Mouse (Mus musculus) forebrain, postnatal 0 days (tissue): ENCODE results near the gene Brpf3. TPM values are rescaled to one million over a fixed set of nuclear protein-coding genes. Genes with fewer than 3 reads are reported as not detected.

Experiments
- ATAC-seq: fragments of 200-750 bp; cut with Nextera tagmentation; 2 replicates; pipeline ENCODE4 v1.8.0; 2017; ENCODE audit warnings: mild to moderate bottlenecking, moderate library complexity
- DNase-seq: peaks from one replicate; pipeline ENCODE4 v3.0.0-alpha.2; 2015
- H3K27ac ChIP-seq: fragments of 300-500 bp; sonication (generic); 2 replicates; pipeline ENCODE4 v1.5.1; 2014; ENCODE audit warnings: low read depth, mild to moderate bottlenecking, antibody characterized with exemption, low read length, moderate library complexity, mixed read lengths
- H3K27me3 ChIP-seq: fragments of 300-500 bp; sonication (generic); 2 replicates; pipeline ENCODE4 v1.6.1; 2014; ENCODE audit warnings: mild to moderate bottlenecking, low read length, mixed read lengths; ENCODE audit not compliant: insufficient read depth
- H3K36me3 ChIP-seq: fragments of 300-500 bp; sonication (generic); 2 replicates; pipeline ENCODE4 v1.6.1; 2014; ENCODE audit warnings: mild to moderate bottlenecking, moderate library complexity; ENCODE audit not compliant: insufficient read depth
- H3K4me1 ChIP-seq: fragments of 300-500 bp; sonication (generic); 2 replicates; pipeline ENCODE4 v1.6.1; 2014; ENCODE audit warnings: antibody characterized with exemption; ENCODE audit not compliant: insufficient read depth
- H3K4me2 ChIP-seq: fragments of 300-500 bp; sonication (generic); 2 replicates; pipeline ENCODE4 v1.6.1; 2014; ENCODE audit warnings: low read depth, mild to moderate bottlenecking, moderate library complexity
- H3K4me3 ChIP-seq: fragments of 300-500 bp; sonication (generic); 2 replicates; pipeline ENCODE4 v1.5.1; 2014; ENCODE audit warnings: low read depth, low read length, mixed read lengths
- H3K9ac ChIP-seq: fragments of 300-500 bp; sonication (generic); 2 replicates; pipeline ENCODE4 v1.6.1; 2014; ENCODE audit warnings: mild to moderate bottlenecking
- H3K9me3 ChIP-seq: fragments of 300-500 bp; sonication (generic); 2 replicates; pipeline ENCODE4 v1.6.1; 2016; ENCODE audit warnings: low read length
- CTCF ChIP-seq: sonication (generic); IDR thresholded peaks from 2 replicates; pipeline ENCODE4 v1.5.1; 2016; ENCODE audit warnings: antibody characterized with exemption, control low read depth, low read depth
- WGBS: fragments of 180-500 bp; shearing (Covaris S2); extraction: QIAGEN DNeasy Blood & Tissue Kit; methylation state at CpG from one replicate; pipeline ENCODE4 v1.1.7; 2014; 5-methylcytosine and 5-hydroxymethylcytosine counted together
- polyA plus RNA-seq: library from polyadenylated mRNA; unstranded; fragments of >200 nt; fragmentation: Nextera tagmentation; extraction: Ambion mirVana; gene quantifications from 2 replicates; pipeline ENCODE4 v1.2.1, GENCODE M21; 2015
- total RNA-seq: library from RNA; depleted of rRNA; stranded (reverse); fragments of >200 nt; gene quantifications from 2 replicates; pipeline ENCODE4 v1.2.3, GENCODE M21; 2014

Brpf3 gene
- total and polyA plus RNA-seq, 2 experiments from 2014 or later = 4.1 to 13.0 TPM

DNA sequence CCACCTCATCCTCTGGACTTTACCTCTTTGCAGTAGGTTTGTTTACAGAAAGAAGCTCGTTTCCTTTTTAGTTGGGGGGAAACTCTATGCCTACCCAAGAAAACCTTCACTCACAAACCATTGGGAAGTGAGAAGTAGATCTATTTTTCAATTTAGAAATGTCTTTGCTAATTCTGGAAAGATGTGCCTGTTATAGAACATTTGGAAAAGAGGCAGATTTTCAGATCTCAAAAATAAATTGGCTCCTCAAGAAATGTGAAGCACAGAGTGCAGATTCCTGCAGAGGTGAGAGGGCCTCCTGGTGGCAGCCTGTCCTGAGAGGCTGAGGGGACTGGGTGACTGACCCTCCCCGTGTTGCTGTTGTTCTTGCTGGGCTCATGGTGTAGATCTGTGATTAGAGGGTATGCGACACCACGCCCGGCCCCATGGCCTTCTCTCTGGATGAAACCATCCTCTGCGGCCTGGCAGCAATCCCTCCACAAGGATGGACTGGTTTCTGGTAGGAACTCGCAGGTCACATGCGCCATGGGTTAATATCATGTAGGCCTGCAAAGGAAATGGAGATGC, 26.9 kb downstream of the Brpf3 start:
- Histone ChIP-seq H3K4me2 (no peak overlapping the region), H3K9ac (no peak overlapping the region), H3K4me1 (no peaks in the 10 kb centered on the region), H3K9me3 (no peaks in the 10 kb centered on the region), H3K27me3 (no peaks in the 10 kb centered on the region), H3K4me3 (no peak overlapping the region), H3K36me3 (peaks cover 68% of the 10 kb centered on the region), H3K27ac (no peak overlapping the region)
- 93% methylated on average over 8 of the region's 8 CpGs for WGBS
- no peak for DNase-seq
- no peak for TF ChIP-seq CTCF
- ATAC-seq = no peak

DNA sequence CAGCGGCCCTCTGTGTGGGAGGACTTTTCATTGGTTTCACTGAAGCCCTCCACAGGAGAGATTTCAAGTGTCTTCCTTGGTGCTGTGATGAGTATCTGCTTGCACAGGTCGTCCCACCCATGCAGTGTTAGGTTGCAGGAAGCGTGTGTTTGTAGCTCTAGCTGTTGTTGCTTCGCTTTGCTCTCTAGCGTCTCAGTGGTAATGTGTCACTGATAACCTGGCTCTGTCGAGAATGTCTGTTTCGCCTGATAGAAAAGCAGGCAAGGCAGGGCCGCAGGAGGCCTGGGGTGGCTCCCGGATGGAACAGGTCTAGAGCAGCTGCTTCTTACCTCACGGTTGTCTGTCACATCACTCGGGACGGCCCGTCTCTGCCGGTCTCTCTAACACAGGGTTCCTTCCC, 28.2 kb downstream of the Brpf3 start:
- no peak for ATAC-seq

DNA sequence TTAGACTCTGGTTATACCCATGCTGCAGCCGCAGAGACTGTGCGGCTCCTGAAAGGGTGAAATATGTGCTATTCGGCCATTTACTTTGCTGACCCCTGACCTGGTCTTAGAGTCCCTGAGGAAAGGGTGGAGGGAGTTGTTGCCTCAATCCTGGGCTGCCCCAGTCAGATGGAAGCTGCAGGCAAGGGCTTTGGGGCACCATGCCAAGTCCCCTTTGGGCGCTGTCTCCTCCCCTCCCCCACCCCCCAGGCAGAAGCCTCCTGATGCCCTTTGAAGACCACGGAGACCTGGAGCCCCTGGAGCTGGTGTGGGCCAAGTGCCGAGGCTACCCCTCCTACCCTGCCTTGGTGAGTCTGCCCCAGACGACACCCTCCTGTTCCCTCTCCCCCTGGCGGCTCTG, 30.2 kb downstream of the Brpf3 start:
- no peak for TF ChIP-seq CTCF
- peaks cover 55% of the 10 kb centered on the region for H3K36me3 ChIP-seq
- H3K27me3 ChIP-seq = no peaks in the 10 kb centered on the region
- no peak overlapping the region for H3K4me2 ChIP-seq
- no peak for ATAC-seq
- no peak overlapping the region for H3K9ac ChIP-seq
- WGBS = 76% methylated on average over 8 of the region's 8 CpGs
- H3K9me3 ChIP-seq = no peaks in the 10 kb centered on the region
- H3K27ac ChIP-seq = no peak overlapping the region
- H3K4me3 ChIP-seq = no peak overlapping the region
- DNase-seq = no peak
- H3K4me1 ChIP-seq = no peaks in the 10 kb centered on the region

More for the DNA sequence above, 28.2 kb downstream of the Brpf3 start:
- Histone ChIP-seq H3K4me2 (no peak overlapping the region), H3K4me1 (no peaks in the 10 kb centered on the region), H3K27ac (no peak overlapping the region), H3K4me3 (no peak overlapping the region), H3K27me3 (no peaks in the 10 kb centered on the region), H3K9me3 (no peaks in the 10 kb centered on the region), H3K36me3 (peaks cover 60% of the 10 kb centered on the region), H3K9ac (no peak overlapping the region)
- WGBS = 91% methylated on average over 14 of the region's 14 CpGs
- DNase-seq = no peak
- no peak for TF ChIP-seq CTCF

DNA sequence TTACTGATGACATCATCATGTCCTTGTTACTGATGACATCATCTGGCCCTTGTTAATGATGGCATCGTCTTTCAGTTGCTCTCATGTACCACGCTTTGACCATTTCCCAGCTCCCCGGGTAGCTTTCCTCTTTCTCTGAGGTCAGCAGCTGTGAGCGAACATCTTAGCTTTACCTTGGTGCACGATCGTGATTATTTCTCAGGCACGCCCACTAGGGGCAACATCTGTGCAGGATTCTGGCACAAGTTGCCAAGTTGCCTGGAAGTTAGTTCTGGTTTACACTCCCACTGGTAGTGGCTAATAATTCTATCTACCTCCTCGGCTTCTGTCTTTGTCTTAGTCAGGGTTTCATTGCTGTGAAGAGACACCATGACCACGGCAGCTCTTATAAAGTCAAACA, 31.1 kb downstream of the Brpf3 start:
- no peak overlapping the region for H3K9ac ChIP-seq
- H3K27me3 ChIP-seq = no peaks in the 10 kb centered on the region
- no peak overlapping the region for H3K27ac ChIP-seq
- ATAC-seq (no peak), DNase-seq (no peak)
- H3K4me2 ChIP-seq = no peak overlapping the region
- peaks cover 59% of the 10 kb centered on the region for H3K36me3 ChIP-seq
- WGBS = 84% methylated on average over 9 of the region's 9 CpGs
- H3K4me3 ChIP-seq = no peak overlapping the region
- no peaks in the 10 kb centered on the region for H3K4me1 ChIP-seq
- peak; percentile 23; the same call in 1 of the 2 replicates for TF ChIP-seq CTCF
- H3K9me3 ChIP-seq = no peaks in the 10 kb centered on the region

DNA sequence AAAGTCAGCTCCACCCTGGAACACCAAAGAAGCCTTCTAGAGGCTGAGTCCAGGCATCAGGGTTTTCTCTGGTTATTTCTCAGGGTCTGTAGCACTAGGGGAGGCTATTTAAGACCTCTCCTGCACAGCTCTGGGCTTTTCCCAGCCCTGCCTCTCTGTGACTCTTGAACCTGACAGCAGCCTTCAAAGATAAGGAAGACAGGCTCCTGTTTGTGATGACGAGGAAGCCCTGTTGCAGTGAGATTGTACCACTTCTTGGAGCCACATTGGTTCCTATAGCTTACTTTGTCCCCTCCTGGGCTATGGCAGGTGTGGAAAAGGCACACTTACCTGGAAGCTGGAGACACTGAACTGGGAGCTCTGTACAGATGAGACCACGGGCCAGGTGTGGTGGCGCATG, 32.0 kb downstream of the Brpf3 start:
- TF ChIP-seq CTCF = no peak
- Histone ChIP-seq H3K4me3 (no peak overlapping the region), H3K27me3 (no peaks in the 10 kb centered on the region), H3K27ac (no peak overlapping the region), H3K9me3 (no peaks in the 10 kb centered on the region), H3K4me1 (no peaks in the 10 kb centered on the region), H3K9ac (no peak overlapping the region), H3K4me2 (no peak overlapping the region), H3K36me3 (peaks cover 62% of the 10 kb centered on the region)
- ATAC-seq (no peak), DNase-seq (no peak)
- WGBS = 96% methylated on average over 3 of the region's 3 CpGs

DNA sequence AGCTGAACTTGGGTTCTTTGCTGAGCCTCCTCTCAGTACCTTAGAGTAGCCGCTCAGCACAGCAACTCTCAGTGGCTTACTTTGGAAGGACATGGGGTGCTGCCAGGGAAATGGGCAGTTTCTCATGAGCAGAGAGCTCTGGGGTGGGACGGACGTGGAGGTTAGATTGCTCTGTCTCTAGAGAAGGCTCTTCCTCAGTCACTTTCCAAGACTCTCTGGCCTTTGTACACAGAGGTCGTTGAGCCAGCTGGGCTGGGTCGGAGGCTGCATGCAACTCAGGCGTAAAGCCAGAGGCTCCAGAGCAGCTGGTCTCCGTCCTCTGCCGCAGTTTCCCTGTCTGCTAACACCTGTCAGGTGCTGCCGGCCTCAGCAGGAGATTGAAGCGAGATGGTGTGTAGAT, 33.8 kb downstream of the Brpf3 start:
- H3K9me3 ChIP-seq = no peaks in the 10 kb centered on the region
- TF ChIP-seq CTCF = no peak
- no peaks in the 10 kb centered on the region for H3K4me1 ChIP-seq
- DNase-seq = no peak
- WGBS = 87% methylated on average over 10 of the region's 10 CpGs
- H3K9ac ChIP-seq = no peak overlapping the region
- no peak for ATAC-seq
- H3K4me3 ChIP-seq = no peak overlapping the region
- no peak overlapping the region for H3K27ac ChIP-seq
- H3K27me3 ChIP-seq = no peaks in the 10 kb centered on the region
- no peak overlapping the region for H3K4me2 ChIP-seq
- peaks cover 65% of the 10 kb centered on the region for H3K36me3 ChIP-seq

DNA sequence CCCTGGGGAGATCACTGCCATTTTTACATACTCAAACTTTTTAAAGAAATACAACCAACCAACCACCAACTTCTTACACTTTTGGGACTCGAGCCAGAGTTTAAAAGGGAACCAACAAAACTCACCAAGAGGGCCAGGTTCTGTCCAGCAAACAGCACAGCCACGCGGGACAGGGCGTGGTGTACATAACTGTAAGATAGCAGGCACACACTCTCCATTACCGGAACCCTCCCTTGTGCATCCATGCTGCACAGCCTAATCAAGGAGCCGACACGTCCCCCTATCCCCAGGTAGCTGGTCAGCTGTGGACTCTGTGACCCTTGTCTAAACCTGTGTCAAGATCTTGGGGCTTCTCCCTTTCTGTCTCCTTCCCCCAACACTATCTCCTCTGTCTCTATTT, 37.0 kb downstream of the Brpf3 start:
- Histone ChIP-seq H3K4me2 (no peak overlapping the region), H3K4me1 (no peaks in the 10 kb centered on the region), H3K9me3 (no peaks in the 10 kb centered on the region), H3K9ac (no peak overlapping the region), H3K27ac (no peak overlapping the region), H3K36me3 (peaks cover 49% of the 10 kb centered on the region), H3K27me3 (no peaks in the 10 kb centered on the region), H3K4me3 (no peak overlapping the region)
- TF ChIP-seq CTCF = no peak
- no peak for DNase-seq
- ATAC-seq = no peak
- WGBS = 98% methylated on average over 7 of the region's 7 CpGs
